ENCODE assay signal across 8 mouse cellular contexts in the genomic region with DNA sequence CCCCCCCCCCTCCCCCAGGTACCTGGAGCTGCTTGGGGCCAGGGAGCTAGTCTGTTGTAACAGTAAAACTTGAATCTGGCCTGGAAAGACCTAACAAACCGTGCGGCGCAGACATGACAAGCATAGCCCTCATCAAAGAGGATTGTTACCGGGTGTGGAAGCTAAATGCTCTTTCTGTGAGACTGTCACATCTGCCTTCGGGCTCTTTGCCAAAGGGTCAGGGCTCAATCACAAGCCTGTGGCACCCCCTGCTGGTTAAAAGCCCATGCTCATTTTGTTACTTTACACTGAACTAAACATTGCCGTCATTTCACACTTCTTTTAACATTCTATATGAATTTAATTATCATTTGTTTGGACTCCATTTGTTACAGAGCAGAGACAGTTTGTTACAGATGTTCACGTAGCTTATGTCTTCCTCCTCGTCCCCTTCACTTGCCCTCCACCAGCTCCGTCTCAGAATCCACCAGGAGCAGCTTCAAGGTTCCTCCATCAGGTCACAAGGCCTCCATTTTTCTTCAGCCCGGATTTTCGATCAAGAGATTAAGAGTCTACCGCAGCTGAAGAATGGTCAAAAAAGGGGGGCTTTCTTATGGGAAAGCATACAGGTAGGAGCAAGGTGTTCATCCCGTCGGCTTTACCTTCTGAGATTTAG.
DNase-seq lines count a peak whose midpoint lies in the region; ATAC-seq lines count a peak whose summit lies in the region.

No protein-coding gene starts in this region.

- H3K36me3 ChIP-seq in intestine, embryonic 14.5 days (ENCODE audit: control insufficient read depth, insufficient read depth, low read length) = no peaks in the 10 kb centered on the region

- H3K27me3 ChIP-seq in intestine, embryonic 14.5 days (replicated peaks; ENCODE audit: control insufficient read depth, insufficient read depth, low read length) = peaks cover 11% of the 10 kb centered on the region; the same call in 1 of the 2 replicates

- 13% methylated on average over 14 of the region's 14 CpGs for WGBS in intestine, embryonic 14.5 days

- no peaks in the 10 kb centered on the region for H3K4me1 ChIP-seq in intestine, embryonic 14.5 days (replicated peaks; ENCODE audit: control insufficient read depth, insufficient read depth, low read length)

- ATAC-seq in intestine, embryonic 14.5 days (replicated peaks; ENCODE audit: low FRiP score, low TSS enrichment, low read depth) = peak; percentile 86
- ATAC-seq in megakaryocyte-erythroid progenitor cell, adult 5-6 weeks (replicated peaks; ENCODE audit: low FRiP score, low TSS enrichment, poor library complexity, severe bottlenecking) = 0 out of 2 replicates have a peak, but pooled peaks have one; percentile 55
- ATAC-seq in monocyte, adult 5-6 weeks (replicated peaks; ENCODE audit: insufficient number of reproducible peaks, low FRiP score, low TSS enrichment, poor library complexity, severe bottlenecking) = no peak

- DNase-seq in adrenal gland, adult (ENCODE audit: inconsistent age in 2 of 2, low spot score in 1 of 2) = peak; percentile 47 to 93
- DNase-seq in cerebellum, postnatal 10 days = peak; percentile 97 to 98
- DNase-seq in frontal cortex, postnatal 25 days (ENCODE audit: low spot score in 2 of 2) = peak; percentile 74 to 75
- DNase-seq in intestine, embryonic 14.5 days (ENCODE audit: low spot score) = peak; percentile 93
- peak; percentile 46 to 77 for DNase-seq in left cerebral cortex, adult 8-10 months (ENCODE audit: low spot score in 2 of 2)
- DNase-seq in right cerebral cortex, postnatal 36 days (ENCODE audit: low spot score in 2 of 2) = peak; percentile 55 to 65

- H3K4me2 ChIP-seq in intestine, embryonic 14.5 days (ENCODE audit: low read length) = peak overlapping the region; percentile 54

- no peak overlapping the region for H3K27ac ChIP-seq in intestine, embryonic 14.5 days (ENCODE audit: low read depth)

- H3K9ac ChIP-seq in intestine, embryonic 14.5 days (ENCODE audit: low read length) = no peak overlapping the region

- H3K4me3 ChIP-seq in intestine, embryonic 14.5 days (ENCODE audit: low read depth, low read length) = peak overlapping the region; percentile 25

- no peaks in the 10 kb centered on the region for H3K9me3 ChIP-seq in intestine, embryonic 14.5 days (ENCODE audit: control insufficient read depth, low read length)
